Mouse (Mus musculus) liver, postnatal 0 days (tissue): ENCODE measurements around the gene Ankrd17. TPM values are rescaled to one million over a fixed set of nuclear protein-coding genes. Genes with fewer than 3 reads are reported as not detected.

Experiments used
- ATAC-seq: fragments of 200-750 bp; cut with Nextera tagmentation; 2 replicates; pipeline ENCODE4 v1.8.0; 2017; ENCODE audit warnings: mild to moderate bottlenecking, moderate library complexity
- DNase-seq: peaks from one replicate; pipeline ENCODE4 v3.0.0-alpha.2; 2016
- H3K27ac ChIP-seq: fragments of 300-500 bp; sonication (generic); 2 replicates; pipeline ENCODE4 v1.5.1; 2014; ENCODE audit warnings: antibody characterized with exemption, moderate library complexity, mild to moderate bottlenecking, low read depth
- H3K27me3 ChIP-seq: fragments of 300-500 bp; sonication (generic); 2 replicates; pipeline ENCODE4 v1.6.1; 2014; ENCODE audit warnings: low read length, control low read depth, mixed read lengths; ENCODE audit not compliant: insufficient read depth
- H3K36me3 ChIP-seq: fragments of 300-500 bp; sonication (generic); replicated peaks from 2 replicates; pipeline ENCODE4 v1.6.1; 2014; ENCODE audit warnings: mild to moderate bottlenecking, control low read depth, low read length, moderate library complexity, mixed read lengths; ENCODE audit not compliant: insufficient read depth
- H3K4me1 ChIP-seq: fragments of 300-500 bp; sonication (generic); 2 replicates; pipeline ENCODE4 v1.6.1; 2014; ENCODE audit warnings: antibody characterized with exemption, mild to moderate bottlenecking, control low read depth; ENCODE audit not compliant: insufficient read depth
- H3K4me2 ChIP-seq: fragments of 300-500 bp; sonication (generic); 2 replicates; pipeline ENCODE4 v1.6.1; 2014; ENCODE audit warnings: low read depth, mild to moderate bottlenecking, low read length, moderate library complexity, mixed read lengths
- H3K4me3 ChIP-seq: fragments of 300-500 bp; sonication (generic); 2 replicates; pipeline ENCODE4 v1.5.1; 2014; ENCODE audit warnings: low read depth, low read length
- H3K9ac ChIP-seq: fragments of 300-500 bp; sonication (generic); replicated peaks from 2 replicates; pipeline ENCODE4 v1.6.1; 2014; ENCODE audit warnings: mild to moderate bottlenecking, moderate library complexity
- H3K9me3 ChIP-seq: fragments of 300-500 bp; sonication (generic); 2 replicates; pipeline ENCODE4 v1.6.1; 2016; ENCODE audit warnings: mild to moderate bottlenecking, control low read depth, low read length, mixed read lengths
- CTCF ChIP-seq: sonication (generic); IDR thresholded peaks from 2 replicates; pipeline ENCODE4 v1.5.1; 2016; ENCODE audit warnings: antibody characterized with exemption, low read depth
- EP300 ChIP-seq: IDR thresholded peaks from 2 replicates; pipeline ENCODE4 v1.6.1; 2016; ENCODE audit warnings: antibody characterized with exemption, low read depth, mild to moderate bottlenecking
- WGBS: fragments of 180-500 bp; shearing (Covaris S2); extraction: QIAGEN DNeasy Blood & Tissue Kit; methylation state at CpG from one replicate; pipeline ENCODE4 v1.1.7; 2014; ENCODE audit not compliant: insufficient replicate concordance; 5-methylcytosine and 5-hydroxymethylcytosine counted together
- polyA plus RNA-seq: library from polyadenylated mRNA; unstranded; fragments of >200 nt; fragmentation: Nextera tagmentation; extraction: Ambion mirVana; gene quantifications from 2 replicates; pipeline ENCODE4 v1.2.1, GENCODE M21; 2015

The Ankrd17 gene
- polyA plus RNA-seq, 1 experiment from 2014 or later: 9.3 TPM

- H3K4me1 ChIP-seq: peaks cover 2% of the 10 kb centered on the region; the same call in 1 of the 2 replicates
- H3K9ac ChIP-seq: no peak overlapping the region
- H3K36me3 ChIP-seq: no peaks in the 10 kb centered on the region
- no peaks in the 10 kb centered on the region for H3K9me3 ChIP-seq
- 48% methylated on average over 4 of the region's 4 CpGs for WGBS
- ATAC-seq (no peak), DNase-seq (no peak)
- H3K27me3 ChIP-seq: no peaks in the 10 kb centered on the region
- H3K4me2 ChIP-seq: no peak overlapping the region
- no peak overlapping the region for H3K4me3 ChIP-seq
- TF ChIP-seq CTCF: no peak
- TF ChIP-seq EP300: no peak
- H3K27ac ChIP-seq: no peak overlapping the region
Measured at GRCm38 (mm10) chr5:90394322-90394721, 27.9 kb upstream of the Ankrd17 start.

- H3K4me3 ChIP-seq: no peak overlapping the region
- H3K36me3 ChIP-seq: no peaks in the 10 kb centered on the region
- H3K9ac ChIP-seq: no peak overlapping the region
- no peak overlapping the region for H3K4me2 ChIP-seq
- DNase-seq (no peak), ATAC-seq (no peak)
- TF ChIP-seq CTCF: no peak
- no peak for TF ChIP-seq EP300
- H3K4me1 ChIP-seq: peaks cover 2% of the 10 kb centered on the region; the same call in 1 of the 2 replicates
- WGBS: 44% methylated on average over 5 of the region's 5 CpGs
- no peak overlapping the region for H3K27ac ChIP-seq
- H3K27me3 ChIP-seq: no peaks in the 10 kb centered on the region
- no peaks in the 10 kb centered on the region for H3K9me3 ChIP-seq
Measured at GRCm38 (mm10) chr5:90393764-90394163, 27.4 kb upstream of the Ankrd17 start.

GRCm38 (mm10) chr5:90383080-90383479 is 16.7 kb upstream of the Ankrd17 start:
- Histone ChIP-seq H3K27me3 (no peaks in the 10 kb centered on the region), H3K9me3 (no peaks in the 10 kb centered on the region), H3K27ac (no peak overlapping the region), H3K4me2 (no peak overlapping the region), H3K4me3 (no peak overlapping the region), H3K9ac (no peak overlapping the region), H3K36me3 (no peaks in the 10 kb centered on the region), H3K4me1 (0 out of 2 replicates have a peak, but pooled peaks cover 2% of the 10 kb centered on the region)
- no peak for DNase-seq
- 35% methylated on average over 1 of the region's 1 CpGs for WGBS
- ATAC-seq: no peak
- TF ChIP-seq CTCF (peak; percentile 57), EP300 (no peak)

GRCm38 (mm10) chr5:90381458-90381857 is 15.1 kb upstream of the Ankrd17 start:
- Histone ChIP-seq H3K4me3 (no peak overlapping the region), H3K4me2 (no peak overlapping the region), H3K9ac (no peak overlapping the region), H3K4me1 (0 out of 2 replicates have a peak, but pooled peaks cover 2% of the 10 kb centered on the region), H3K27me3 (no peaks in the 10 kb centered on the region), H3K9me3 (no peaks in the 10 kb centered on the region), H3K36me3 (no peaks in the 10 kb centered on the region), H3K27ac (no peak overlapping the region)
- DNase-seq: no peak
- WGBS: 63% methylated on average over 4 of the region's 4 CpGs
- TF ChIP-seq EP300 (no peak), CTCF (no peak)
- ATAC-seq: no peak

GRCm38 (mm10) chr5:90373708-90374107 is 7.3 kb upstream of the Ankrd17 start:
- no peaks in the 10 kb centered on the region for H3K36me3 ChIP-seq
- 57% methylated on average over 4 of the region's 4 CpGs for WGBS
- H3K4me2 ChIP-seq: no peak overlapping the region
- no peaks in the 10 kb centered on the region for H3K9me3 ChIP-seq
- H3K4me1 ChIP-seq: 0 out of 2 replicates have a peak, but pooled peaks cover 3% of the 10 kb centered on the region
- H3K27me3 ChIP-seq: no peaks in the 10 kb centered on the region
- no peak overlapping the region for H3K9ac ChIP-seq
- no peak for DNase-seq
- TF ChIP-seq EP300 (no peak), CTCF (no peak)
- ATAC-seq: no peak
- H3K27ac ChIP-seq: no peak overlapping the region
- no peak overlapping the region for H3K4me3 ChIP-seq

- Histone ChIP-seq H3K4me1 (0 out of 2 replicates have a peak, but pooled peaks cover 6% of the 10 kb centered on the region), H3K9me3 (no peaks in the 10 kb centered on the region), H3K27me3 (no peaks in the 10 kb centered on the region), H3K36me3 (no peaks in the 10 kb centered on the region), H3K4me2 (no peak overlapping the region), H3K4me3 (no peak overlapping the region), H3K27ac (no peak overlapping the region), H3K9ac (no peak overlapping the region)
- ATAC-seq (no peak), DNase-seq (no peak)
- 88% methylated on average over 5 of the region's 5 CpGs for WGBS
- no peak for TF ChIP-seq CTCF
- TF ChIP-seq EP300: no peak
Measured at GRCm38 (mm10) chr5:90370401-90370800, 4.0 kb upstream of the Ankrd17 start.

- H3K9ac ChIP-seq: peak within 1 kb of the TSS; percentile 91
- ATAC-seq (no peak), DNase-seq (no peak)
- TF ChIP-seq CTCF: 0 out of 2 replicates have a peak, but pooled peaks have one; percentile 0
- TF ChIP-seq EP300: no peak
- H3K4me1 ChIP-seq: peaks cover 10% of the 10 kb centered on the region; the same call in 1 of the 2 replicates
- peak within 1 kb of the TSS; percentile 92 for H3K4me3 ChIP-seq
- H3K36me3 ChIP-seq: peaks cover 4% of the 10 kb centered on the region; the same call in 1 of the 2 replicates
- no peaks in the 10 kb centered on the region for H3K9me3 ChIP-seq
- no peaks in the 10 kb centered on the region for H3K27me3 ChIP-seq
- WGBS: 1% methylated on average over 7 of the region's 7 CpGs
- peak within 1 kb of the TSS; percentile 79 for H3K4me2 ChIP-seq
- H3K27ac ChIP-seq: peak within 1 kb of the TSS; percentile 100
Measured at GRCm38 (mm10) chr5:90367067-90367303, 608 bp upstream of the Ankrd17 start, which contains the start of gene Gm9958. TSS of gene Gm9958 (plus strand) at chr5:90367204.
